Comparison of ENCODE assay signal across 11 mouse cellular contexts in the genomic region with DNA sequence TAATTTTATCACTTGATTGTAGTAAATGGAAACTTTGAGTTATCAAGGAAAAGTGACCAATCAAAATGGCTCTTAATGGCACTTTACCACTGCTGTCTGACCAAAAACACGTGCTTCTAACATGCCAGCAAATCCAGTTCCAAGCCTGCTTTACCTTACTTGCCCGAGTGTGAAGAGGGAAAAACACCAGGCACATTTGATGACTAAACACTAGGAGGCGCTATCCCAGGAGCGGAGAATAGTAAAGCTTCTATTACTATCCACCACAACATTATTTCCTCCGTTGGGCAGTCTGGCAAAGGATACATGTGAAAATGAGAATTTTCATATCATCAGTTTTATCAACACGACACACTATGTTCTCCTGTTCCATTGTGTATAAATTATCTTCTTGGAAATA.
DNase-seq lines count a peak whose midpoint lies in the region; ATAC-seq lines count a peak whose summit lies in the region.
"Had no signal": no experiment of that assay in that cellular context is flagged by ENCODE, and none has a peak within 500 bp of the region (broad histone marks: within the 10 kb centered on the region; RNA-seq: fewer than 3 reads in every experiment).

No protein-coding gene starts in this region.

- no peak overlapping the region for H3K4me2 ChIP-seq in hindbrain, embryonic 11.5 days (replicated peaks; ENCODE audit: low read depth, low read length)
- no peak overlapping the region for H3K4me2 ChIP-seq in hindbrain, embryonic 13.5 days
- no peak overlapping the region for H3K4me2 ChIP-seq in hindbrain, embryonic 12.5 days (replicated peaks)
- H3K4me2 ChIP-seq: heart, embryonic 13.5 days had no signal

- H3K27ac ChIP-seq in hindbrain, embryonic 11.5 days (ENCODE audit: low read depth, low read length) = no peak overlapping the region
- H3K27ac ChIP-seq in hindbrain, embryonic 10.5 days = no peak overlapping the region
- H3K27ac ChIP-seq in hindbrain, embryonic 13.5 days = no peak overlapping the region
- H3K27ac ChIP-seq in hindbrain, embryonic 12.5 days = no peak overlapping the region
- H3K27ac ChIP-seq: heart, embryonic 13.5 days had no signal

- H3K9me3 ChIP-seq in hindbrain, embryonic 11.5 days (ENCODE audit: control insufficient read depth, low read length) = no peaks in the 10 kb centered on the region
- H3K9me3 ChIP-seq in hindbrain, embryonic 10.5 days = no peaks in the 10 kb centered on the region
- H3K9me3 ChIP-seq in hindbrain, embryonic 13.5 days = no peaks in the 10 kb centered on the region
- no peaks in the 10 kb centered on the region for H3K9me3 ChIP-seq in hindbrain, embryonic 12.5 days (replicated peaks)
- H3K9me3 ChIP-seq: heart, embryonic 13.5 days had no signal

- no peak overlapping the region for H3K9ac ChIP-seq in hindbrain, embryonic 11.5 days (ENCODE audit: low read depth, low read length)
- no peak overlapping the region for H3K9ac ChIP-seq in hindbrain, embryonic 13.5 days
- H3K9ac ChIP-seq in hindbrain, embryonic 12.5 days = no peak overlapping the region
- H3K9ac ChIP-seq: heart, embryonic 13.5 days had no signal

- H3K4me3 ChIP-seq in hindbrain, embryonic 11.5 days (ENCODE audit: low read depth, low read length) = no peak overlapping the region
- H3K4me3 ChIP-seq in hindbrain, embryonic 10.5 days = no peak overlapping the region
- no peak overlapping the region for H3K4me3 ChIP-seq in hindbrain, embryonic 13.5 days
- no peak overlapping the region for H3K4me3 ChIP-seq in hindbrain, embryonic 12.5 days
- H3K4me3 ChIP-seq: heart, embryonic 13.5 days had no signal

- no peaks in the 10 kb centered on the region for H3K4me1 ChIP-seq in hindbrain, embryonic 11.5 days (replicated peaks; ENCODE audit: control insufficient read depth, insufficient read depth, low read length)
- no peaks in the 10 kb centered on the region for H3K4me1 ChIP-seq in hindbrain, embryonic 10.5 days (replicated peaks)
- H3K4me1 ChIP-seq in hindbrain, embryonic 13.5 days (replicated peaks) = no peaks in the 10 kb centered on the region
- H3K4me1 ChIP-seq in hindbrain, embryonic 12.5 days = no peaks in the 10 kb centered on the region

- H3K27me3 ChIP-seq in hindbrain, embryonic 11.5 days (ENCODE audit: control insufficient read depth, insufficient read depth, low read length) = no peaks in the 10 kb centered on the region
- no peaks in the 10 kb centered on the region for H3K27me3 ChIP-seq in hindbrain, embryonic 10.5 days (ENCODE audit: insufficient read depth, poor library complexity, severe bottlenecking)
- no peaks in the 10 kb centered on the region for H3K27me3 ChIP-seq in hindbrain, embryonic 13.5 days
- no peaks in the 10 kb centered on the region for H3K27me3 ChIP-seq in hindbrain, embryonic 12.5 days
- H3K27me3 ChIP-seq: heart, embryonic 13.5 days had no signal

- WGBS in hindbrain, embryonic 11.5 days = 41% methylated on average over 6 of the region's 6 CpGs
- 42% methylated on average over 6 of the region's 6 CpGs for WGBS in hindbrain, embryonic 10.5 days
- 35% methylated on average over 6 of the region's 6 CpGs for WGBS in hindbrain, embryonic 13.5 days
- 46% methylated on average over 6 of the region's 6 CpGs for WGBS in hindbrain, embryonic 12.5 days

- no peaks in the 10 kb centered on the region for H3K36me3 ChIP-seq in hindbrain, embryonic 11.5 days (ENCODE audit: control insufficient read depth, insufficient read depth, low read length)
- no peaks in the 10 kb centered on the region for H3K36me3 ChIP-seq in hindbrain, embryonic 10.5 days
- H3K36me3 ChIP-seq in hindbrain, embryonic 13.5 days = no peaks in the 10 kb centered on the region
- H3K36me3 ChIP-seq in hindbrain, embryonic 12.5 days = no peaks in the 10 kb centered on the region
- H3K36me3 ChIP-seq: heart, embryonic 13.5 days had no signal

- DNase-seq in hindbrain, embryonic 11.5 days (ENCODE audit: low spot score) = peak; percentile 37
- no peak for DNase-seq in hindbrain, embryonic 10.5 days (ENCODE audit: low spot score)
- peak; percentile 6 for DNase-seq in ovary, postnatal 14 days (ENCODE audit: low spot score)
- DNase-seq in ovary, adult 18-20 months (ENCODE audit: low spot score) = no peak
- peak; percentile 13 for DNase-seq in c-Kit-positive CD71-negative TER-119-negative erythroid progenitor cells, embryonic 14.5 days (ENCODE audit: low read depth)
- DNase-seq in testis, postnatal 10 days (ENCODE audit: low spot score) = peak; percentile 54
- DNase-seq: layer of hippocampus, adult 9-11 months; right cerebral cortex, postnatal 14 days had no signal

- ATAC-seq in hindbrain, embryonic 11.5 days (ENCODE audit: low FRiP score) = no peak
- no peak for ATAC-seq in hindbrain, embryonic 13.5 days (ENCODE audit: low FRiP score)
- no peak for ATAC-seq in hindbrain, embryonic 12.5 days (ENCODE audit: low FRiP score)

Comparison
In these comparisons a context has a peak if more than half of its experiments do, and no peak if none do; other contexts are left out.
1. DNase-seq: peak in hindbrain, embryonic 11.5 days (single experiment), ovary, postnatal 14 days (single experiment), c-Kit-positive CD71-negative TER-119-negative erythroid progenitor cells, embryonic 14.5 days (single experiment) and testis, postnatal 10 days (single experiment); none in hindbrain, embryonic 10.5 days (single experiment) and ovary, adult 18-20 months (single experiment).